Mouse (Mus musculus) lung, embryonic 16.5 days (tissue): ENCODE measurements around the gene Eif3g. TPM values are rescaled to one million over a fixed set of nuclear protein-coding genes. Genes with fewer than 3 reads are reported as not detected.

Experiments
- ATAC-seq: fragments of 200-750 bp; cut with Nextera tagmentation; 2 replicates; pipeline ENCODE4 v1.8.0; 2017; ENCODE audit warnings: low read depth, mild to moderate bottlenecking, moderate library complexity
- H3K27ac ChIP-seq: fragments of 300-500 bp; sonication (generic); 2 replicates; pipeline ENCODE4 v1.5.1; 2014; ENCODE audit warnings: mild to moderate bottlenecking, control low read depth, low read length
- H3K27me3 ChIP-seq: fragments of 300-500 bp; sonication (generic); 2 replicates; pipeline ENCODE4 v1.6.1; 2014; ENCODE audit warnings: low read depth, low read length, mixed read lengths; ENCODE audit not compliant: control insufficient read depth, insufficient read depth
- H3K36me3 ChIP-seq: fragments of 300-500 bp; sonication (generic); 2 replicates; pipeline ENCODE4 v1.6.1; 2014; ENCODE audit warnings: low read length; ENCODE audit not compliant: control insufficient read depth, insufficient read depth
- H3K4me1 ChIP-seq: fragments of 300-500 bp; sonication (generic); replicated peaks from 2 replicates; pipeline ENCODE4 v1.6.1; 2014; ENCODE audit warnings: low read length, mixed read lengths; ENCODE audit not compliant: control insufficient read depth, insufficient read depth
- H3K4me2 ChIP-seq: fragments of 300-500 bp; sonication (generic); 2 replicates; pipeline ENCODE4 v1.6.1; 2014; ENCODE audit warnings: low read depth, low read length, control low read depth
- H3K4me3 ChIP-seq: fragments of 300-500 bp; sonication (generic); 2 replicates; pipeline ENCODE4 v1.5.1; 2014; ENCODE audit warnings: mild to moderate bottlenecking, low read length, control low read depth
- H3K9ac ChIP-seq: fragments of 300-500 bp; sonication (generic); 2 replicates; pipeline ENCODE4 v1.6.1; 2014; ENCODE audit warnings: low read length, control low read depth
- H3K9me3 ChIP-seq: fragments of 300-500 bp; sonication (generic); 2 replicates; pipeline ENCODE4 v1.6.1; 2016; ENCODE audit warnings: low read length; ENCODE audit not compliant: control insufficient read depth
- WGBS: fragments of 180-500 bp; shearing (Covaris S2); extraction: QIAGEN DNeasy Blood & Tissue Kit; methylation state at CpG from one replicate; pipeline ENCODE4 v1.1.7; 2014; 5-methylcytosine and 5-hydroxymethylcytosine counted together
- polyA plus RNA-seq: library from polyadenylated mRNA; unstranded; fragments of >200 nt; fragmentation: Nextera tagmentation; extraction: Ambion mirVana; gene quantifications from 2 replicates; pipeline ENCODE4 v1.2.1, GENCODE M21; 2015

Gene Eif3g
- polyA plus RNA-seq, 1 experiment from 2014 or later, result 258 TPM

DNA sequence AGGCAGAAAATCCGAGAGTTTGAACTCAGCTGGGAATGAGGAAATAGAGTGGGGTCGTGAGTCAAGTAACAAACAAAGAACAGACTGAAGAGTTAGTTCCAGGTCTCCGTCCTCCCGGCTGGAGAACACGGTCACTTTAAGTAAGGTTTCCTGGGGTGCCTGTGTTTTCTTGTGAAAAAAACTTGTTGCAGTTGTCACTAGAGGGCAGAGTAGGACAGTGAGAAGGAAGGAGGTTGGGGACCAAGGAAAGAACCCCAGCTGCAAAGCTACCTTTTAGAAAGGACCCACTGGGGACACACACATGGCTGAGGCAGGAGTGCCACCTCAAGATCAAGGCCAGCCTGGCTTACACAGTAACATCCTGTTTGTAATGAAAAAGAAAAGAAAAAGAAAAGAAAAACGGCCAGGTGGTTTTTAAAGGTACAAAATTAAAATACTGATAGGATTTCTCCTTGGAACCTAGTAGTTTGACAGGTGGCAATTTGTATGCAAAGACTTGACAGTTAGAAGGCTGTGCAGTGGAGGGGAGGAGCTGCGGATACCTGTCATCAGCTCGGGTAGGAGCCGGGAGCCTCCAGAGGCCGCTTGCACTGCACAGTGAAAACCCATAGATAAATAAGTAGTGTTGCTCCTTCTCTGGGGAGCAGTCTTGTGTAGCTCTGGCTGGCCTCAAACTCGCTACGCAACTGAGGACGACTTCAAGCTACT, 3.2 kb upstream of the Eif3g start:
- Histone ChIP-seq H3K4me3 (no peak overlapping the region), H3K4me2 (no peak overlapping the region), H3K36me3 (peaks cover 12% of the 10 kb centered on the region), H3K27ac (no peak overlapping the region), H3K27me3 (no peaks in the 10 kb centered on the region), H3K9ac (peak overlapping the region; percentile 40; the same call in 1 of the 2 replicates), H3K9me3 (no peaks in the 10 kb centered on the region), H3K4me1 (peaks cover 16% of the 10 kb centered on the region)
- ATAC-seq, result 0 out of 2 replicates have a peak, but pooled peaks have one; percentile 12
- 11% methylated on average over 13 of the region's 13 CpGs for WGBS

DNA sequence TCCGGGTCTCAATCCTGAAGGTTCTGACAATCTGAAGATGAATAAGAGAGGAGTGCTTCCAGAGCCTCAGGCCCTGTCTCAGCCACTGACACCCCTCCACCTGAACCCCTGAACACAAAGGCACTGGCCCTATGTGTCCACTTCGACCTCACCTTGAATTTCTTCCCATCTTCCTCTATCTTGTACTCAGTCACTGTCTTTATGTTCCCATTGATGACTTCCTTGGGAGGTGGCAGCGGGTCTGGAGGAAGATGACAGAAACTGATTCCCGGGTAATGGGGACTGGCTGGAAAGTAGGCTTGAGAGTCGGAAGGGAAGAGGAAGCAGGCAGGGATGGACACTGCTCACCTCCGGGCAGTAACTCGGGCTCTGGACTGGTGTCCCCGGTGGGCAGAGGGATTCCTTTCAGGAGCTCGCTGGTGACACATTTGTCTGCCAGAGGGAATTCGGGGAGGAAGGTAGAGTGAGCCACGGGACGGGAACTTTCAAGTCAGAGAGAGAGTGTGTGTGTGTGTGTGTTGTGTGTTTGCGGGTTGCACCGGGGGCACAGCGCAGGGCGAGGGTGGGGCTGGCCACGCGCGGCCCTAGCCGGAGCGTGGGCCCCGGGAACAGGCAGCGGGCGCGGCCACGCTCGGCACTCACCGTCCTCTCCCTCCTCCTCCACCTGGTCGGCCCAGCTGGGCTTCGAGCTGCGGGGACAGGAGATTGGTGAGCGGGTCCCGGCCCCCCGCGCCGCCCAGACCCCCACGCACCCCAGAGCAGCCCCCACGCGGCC, 500 bp downstream of the Eif3g start:
- Histone ChIP-seq H3K9me3 (no peaks in the 10 kb centered on the region), H3K36me3 (peaks cover 32% of the 10 kb centered on the region), H3K9ac (peak overlapping the region; percentile 99), H3K27me3 (no peaks in the 10 kb centered on the region), H3K4me1 (peaks cover 16% of the 10 kb centered on the region), H3K4me3 (peak overlapping the region; percentile 94), H3K4me2 (peak overlapping the region; percentile 99), H3K27ac (peak overlapping the region; percentile 65)
- ATAC-seq, result peak; percentile 61
- 3% methylated on average over 38 of the region's 39 CpGs for WGBS

DNA sequence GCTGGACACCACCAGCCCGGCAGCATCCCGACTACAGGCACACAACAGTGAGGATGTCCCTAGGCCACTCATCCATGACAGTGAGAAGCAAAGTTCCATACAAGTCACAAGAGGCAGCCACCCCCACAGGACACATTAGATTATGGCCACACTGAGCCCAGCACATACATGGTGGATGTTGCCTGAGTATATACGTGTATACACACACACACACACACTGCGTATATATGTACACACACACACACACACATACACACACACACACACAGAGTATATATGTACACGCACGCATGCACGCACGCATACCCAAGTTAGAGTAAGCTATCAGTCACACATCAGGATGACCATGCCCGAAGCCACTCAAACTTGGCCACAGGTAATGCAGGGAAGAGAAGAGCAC, 3.0 kb downstream of the Eif3g start:
- peaks cover 56% of the 10 kb centered on the region for H3K36me3 ChIP-seq
- 91% methylated on average over 9 of the region's 9 CpGs for WGBS
- no peak overlapping the region for H3K4me2 ChIP-seq
- H3K9me3 ChIP-seq, result no peaks in the 10 kb centered on the region
- H3K9ac ChIP-seq, result no peak overlapping the region
- H3K27ac ChIP-seq, result no peak overlapping the region
- peaks cover 13% of the 10 kb centered on the region for H3K4me1 ChIP-seq
- H3K27me3 ChIP-seq, result no peaks in the 10 kb centered on the region
- H3K4me3 ChIP-seq, result no peak overlapping the region
- no peak for ATAC-seq

- Histone ChIP-seq H3K4me3 (no peak overlapping the region), H3K9me3 (no peaks in the 10 kb centered on the region), H3K36me3 (peaks cover 63% of the 10 kb centered on the region), H3K27me3 (no peaks in the 10 kb centered on the region), H3K9ac (no peak overlapping the region; the same call in 1 of the 2 replicates), H3K4me1 (peaks cover 13% of the 10 kb centered on the region), H3K4me2 (no peak overlapping the region), H3K27ac (no peak overlapping the region)
- 86% methylated on average over 15 of the region's 15 CpGs for WGBS
- ATAC-seq, result no peak
Observed at GRCm38 (mm10) chr9:20894629-20895028, 3.8 kb downstream of the Eif3g start.

GRCm38 (mm10) chr9:20893590-20894343, 4.7 kb downstream of the Eif3g start:
- ATAC-seq, result no peak
- Histone ChIP-seq H3K4me1 (peaks cover 18% of the 10 kb centered on the region), H3K4me2 (no peak overlapping the region), H3K36me3 (peaks cover 65% of the 10 kb centered on the region), H3K4me3 (no peak overlapping the region), H3K9me3 (no peaks in the 10 kb centered on the region), H3K27ac (no peak overlapping the region), H3K27me3 (no peaks in the 10 kb centered on the region), H3K9ac (no peak overlapping the region; the same call in 1 of the 2 replicates)
- 79% methylated on average over 13 of the region's 13 CpGs for WGBS

DNA sequence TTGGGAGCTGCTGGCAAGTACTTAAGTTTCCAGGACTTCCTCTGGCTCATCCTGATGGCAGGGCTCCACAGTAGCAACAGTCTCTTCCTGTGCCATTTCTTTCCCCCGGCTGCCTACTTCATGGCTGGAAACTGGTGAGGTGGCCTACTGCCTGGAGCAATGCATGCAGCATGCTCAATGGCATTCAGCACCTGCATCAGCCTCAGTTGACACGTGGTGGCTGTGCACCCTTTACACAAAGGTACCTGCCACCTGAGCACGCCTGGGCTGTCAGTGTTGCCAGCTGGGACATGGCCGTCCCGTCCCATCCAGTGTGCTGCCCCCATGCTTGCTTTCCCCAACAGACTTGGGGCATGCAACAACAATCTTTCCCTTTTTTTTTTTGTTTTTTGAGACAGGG, 5.4 kb downstream of the Eif3g start:
- Histone ChIP-seq H3K36me3 (peaks cover 65% of the 10 kb centered on the region), H3K9me3 (no peaks in the 10 kb centered on the region), H3K27ac (no peak overlapping the region), H3K4me3 (no peak overlapping the region), H3K9ac (no peak overlapping the region), H3K4me2 (no peak overlapping the region), H3K4me1 (peaks cover 18% of the 10 kb centered on the region), H3K27me3 (no peaks in the 10 kb centered on the region)
- ATAC-seq, result no peak
- WGBS, result 66% methylated on average over 5 of the region's 5 CpGs

DNA sequence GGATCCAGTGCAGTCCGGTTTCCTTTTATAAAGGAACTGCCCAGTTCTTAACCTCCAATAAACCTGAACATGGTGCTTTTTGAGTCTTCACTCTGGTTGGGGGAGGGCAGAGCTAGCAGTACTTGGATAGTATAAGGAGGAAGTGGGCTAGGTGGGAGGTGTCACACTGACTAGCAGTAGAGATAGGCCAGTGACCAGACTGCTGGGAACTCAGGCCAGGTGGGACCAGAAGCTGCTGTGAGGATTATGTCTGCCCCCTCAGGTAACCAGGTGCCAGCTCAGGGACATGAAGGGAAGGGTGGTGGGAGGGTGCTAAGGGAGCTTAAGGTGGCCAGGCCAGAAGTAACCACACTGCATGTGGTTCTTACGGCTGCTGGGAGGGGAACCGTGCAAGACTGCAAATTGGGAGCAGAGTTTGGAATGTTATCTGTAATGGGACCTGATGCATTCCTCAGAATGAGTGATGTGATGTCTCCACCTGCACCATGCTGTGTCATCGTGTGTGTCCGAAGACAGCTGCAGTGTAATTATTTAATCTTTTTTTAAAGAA, 6.2 kb downstream of the Eif3g start:
- Histone ChIP-seq H3K9me3 (no peaks in the 10 kb centered on the region), H3K27ac (no peak overlapping the region), H3K4me1 (peaks cover 11% of the 10 kb centered on the region), H3K4me2 (no peak overlapping the region), H3K36me3 (peaks cover 65% of the 10 kb centered on the region), H3K9ac (no peak overlapping the region), H3K4me3 (no peak overlapping the region), H3K27me3 (no peaks in the 10 kb centered on the region)
- 58% methylated on average over 5 of the region's 5 CpGs for WGBS
- no peak for ATAC-seq

DNA sequence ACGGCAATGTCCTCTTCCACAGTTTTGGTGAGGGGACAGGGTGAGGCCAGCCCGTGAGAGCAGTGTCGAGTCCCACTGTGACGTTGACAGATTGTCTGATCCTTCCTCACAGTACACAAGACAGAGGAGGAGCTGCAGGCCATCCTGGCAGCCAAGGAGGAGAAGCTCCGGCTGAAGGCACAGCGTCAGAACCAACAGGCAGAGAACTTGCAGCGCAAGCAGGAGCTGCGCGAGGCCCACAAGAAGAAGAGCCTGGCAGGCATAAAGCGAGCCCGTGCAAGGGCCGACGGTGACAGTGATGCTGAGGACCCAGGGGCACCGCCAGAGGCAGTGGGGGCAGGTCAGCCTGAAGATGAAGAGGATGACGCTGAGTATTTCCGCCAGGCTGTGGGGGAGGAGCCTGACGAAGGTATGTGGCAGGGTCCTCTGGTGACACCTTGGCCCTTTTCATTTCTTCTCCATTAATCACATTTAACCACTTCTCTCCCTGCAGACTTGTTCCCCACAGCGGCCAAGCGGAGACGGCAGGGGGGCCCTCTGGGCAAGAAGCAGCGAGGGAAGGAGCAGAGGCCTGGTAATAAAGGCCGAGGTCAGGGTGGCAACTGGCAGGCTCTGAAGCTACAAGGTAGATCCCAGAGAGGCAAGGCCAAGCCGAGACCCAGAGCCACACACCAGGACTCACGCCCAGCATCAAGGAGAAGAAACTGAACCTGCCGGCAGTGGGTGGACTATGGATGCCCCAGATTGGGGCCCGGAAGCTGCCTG, 6.9 kb downstream of the Eif3g start:
- WGBS, result 61% methylated on average over 26 of the region's 26 CpGs

More for the DNA sequence above, 6.9 kb downstream of the Eif3g start:
- no peaks in the 10 kb centered on the region for H3K9me3 ChIP-seq
- H3K4me1 ChIP-seq, result peaks cover 5% of the 10 kb centered on the region
- no peak overlapping the region for H3K9ac ChIP-seq
- H3K27me3 ChIP-seq, result no peaks in the 10 kb centered on the region
- H3K27ac ChIP-seq, result no peak overlapping the region
- H3K4me2 ChIP-seq, result no peak overlapping the region
- ATAC-seq, result no peak
- no peak overlapping the region for H3K4me3 ChIP-seq
- peaks cover 65% of the 10 kb centered on the region for H3K36me3 ChIP-seq
